Mouse (Mus musculus) fat pad, adult 2 months (tissue): ENCODE data around the gene Actn4.
A peak's percentile ranks its signal among the peaks of the same experiment; 100 is the strongest.

ENCODE experiments used
- DNase-seq: peaks from one replicate; pipeline ENCODE4 v3.0.0-alpha.2; 2011; ENCODE audit warnings: low read depth, low spot score; ENCODE audit errors: extremely low read depth

Actn4 gene

GRCm38 (mm10) chr7:28862817-28863499, 99.2 kb downstream of the Actn4 start:
- DNase-seq = peak; percentile 58

GRCm38 (mm10) chr7:28860898-28861297, 101.2 kb downstream of the Actn4 start:
- no peak for DNase-seq

- DNase-seq = no peak
Measured at GRCm38 (mm10) chr7:28859953-28860352, 102.2 kb downstream of the Actn4 start.

- DNase-seq = no peak
Measured at GRCm38 (mm10) chr7:28850642-28851041, 111.5 kb downstream of the Actn4 start.

- DNase-seq = peak; percentile 97
Measured at GRCm38 (mm10) chr7:28849700-28850236, 112.4 kb downstream of the Actn4 start.

- DNase-seq = no peak
Measured at GRCm38 (mm10) chr7:28847273-28847672, 114.9 kb downstream of the Actn4 start.
